Mouse (Mus musculus): ENCODE data around the gene Mpzl1. TPM values are rescaled to one million over a fixed set of nuclear protein-coding genes. Genes with fewer than 3 reads are reported as not detected.

Mpzl1 gene
- polyA plus RNA-seq, 1 experiment, result 42.0 TPM

GRCm38 (mm10) chr1:165655482-165655881 lies 21.1 kb upstream of the Mpzl1 start:
- H3K27me3 ChIP-seq (replicated peaks; ENCODE audit: control insufficient read depth, insufficient read depth, low read length), result no peaks in the 10 kb centered on the region
- no peak for DNase-seq
- no peak overlapping the region for H3K27ac ChIP-seq (ENCODE audit: insufficient read depth, low read depth, low read length)
- H3K4me1 ChIP-seq (ENCODE audit: control insufficient read depth, insufficient read depth, low read length), result no peaks in the 10 kb centered on the region
- no peak overlapping the region for H3K4me3 ChIP-seq (ENCODE audit: insufficient read depth, low read depth, low read length)
- WGBS, result 64% methylated on average over 14 of the region's 14 CpGs
- TF ChIP-seq POLR2A (IDR thresholded peaks at IDR 0.05; ENCODE audit: low read depth, low read length), result no peak
- no peak for TF ChIP-seq CTCF (conservative IDR thresholded peaks at IDR 0.05; ENCODE audit: insufficient read depth, insufficient read length, low read depth, low read length)
- H3K36me3 ChIP-seq (ENCODE audit: control insufficient read depth, insufficient read depth, low read length), result no peaks in the 10 kb centered on the region

GRCm38 (mm10) chr1:165655022-165655421 lies 20.7 kb upstream of the Mpzl1 start:
- no peak for TF ChIP-seq POLR2A (IDR thresholded peaks at IDR 0.05; ENCODE audit: low read depth, low read length)
- TF ChIP-seq CTCF (conservative IDR thresholded peaks at IDR 0.05; ENCODE audit: insufficient read depth, insufficient read length, low read depth, low read length), result peak; percentile 38; the same call in 1 of the 2 replicates
- WGBS, result 68% methylated on average over 6 of the region's 6 CpGs
- Histone ChIP-seq H3K36me3 (ENCODE audit: control insufficient read depth, insufficient read depth, low read length) (no peaks in the 10 kb centered on the region), H3K27me3 (replicated peaks; ENCODE audit: control insufficient read depth, insufficient read depth, low read length) (no peaks in the 10 kb centered on the region), H3K27ac (ENCODE audit: insufficient read depth, low read depth, low read length) (no peak overlapping the region), H3K4me1 (ENCODE audit: control insufficient read depth, insufficient read depth, low read length) (no peaks in the 10 kb centered on the region), H3K4me3 (ENCODE audit: insufficient read depth, low read depth, low read length) (no peak overlapping the region)
- DNase-seq, result no peak

- no peaks in the 10 kb centered on the region for H3K36me3 ChIP-seq (ENCODE audit: control insufficient read depth, insufficient read depth, low read length)
- no peak for TF ChIP-seq POLR2A (IDR thresholded peaks at IDR 0.05; ENCODE audit: low read depth, low read length)
- 0 out of 2 replicates have a peak, but pooled peaks have one; percentile 6 for TF ChIP-seq CTCF (conservative IDR thresholded peaks at IDR 0.05; ENCODE audit: insufficient read depth, insufficient read length, low read depth, low read length)
- peak; percentile 64 for DNase-seq
- no peak overlapping the region for H3K4me3 ChIP-seq (ENCODE audit: insufficient read depth, low read depth, low read length)
- no peak overlapping the region for H3K27ac ChIP-seq (ENCODE audit: insufficient read depth, low read depth, low read length)
- no peaks in the 10 kb centered on the region for H3K27me3 ChIP-seq (replicated peaks; ENCODE audit: control insufficient read depth, insufficient read depth, low read length)
- WGBS, result 77% methylated on average over 14 of the region's 14 CpGs
- H3K4me1 ChIP-seq (ENCODE audit: control insufficient read depth, insufficient read depth, low read length), result no peaks in the 10 kb centered on the region
Measured at GRCm38 (mm10) chr1:165653126-165653885, 19.0 kb upstream of the Mpzl1 start.

- 65% methylated on average over 2 of the region's 2 CpGs for WGBS
- Histone ChIP-seq H3K27ac (ENCODE audit: insufficient read depth, low read depth, low read length) (no peak overlapping the region), H3K36me3 (ENCODE audit: control insufficient read depth, insufficient read depth, low read length) (no peaks in the 10 kb centered on the region), H3K4me3 (ENCODE audit: insufficient read depth, low read depth, low read length) (no peak overlapping the region), H3K27me3 (replicated peaks; ENCODE audit: control insufficient read depth, insufficient read depth, low read length) (no peaks in the 10 kb centered on the region), H3K4me1 (ENCODE audit: control insufficient read depth, insufficient read depth, low read length) (no peaks in the 10 kb centered on the region)
- peak; percentile 58 for DNase-seq
- TF ChIP-seq POLR2A (IDR thresholded peaks at IDR 0.05; ENCODE audit: low read depth, low read length), result no peak
- no peak for TF ChIP-seq CTCF (conservative IDR thresholded peaks at IDR 0.05; ENCODE audit: insufficient read depth, insufficient read length, low read depth, low read length)
Measured at GRCm38 (mm10) chr1:165652507-165652906, 18.2 kb upstream of the Mpzl1 start.

DNA sequence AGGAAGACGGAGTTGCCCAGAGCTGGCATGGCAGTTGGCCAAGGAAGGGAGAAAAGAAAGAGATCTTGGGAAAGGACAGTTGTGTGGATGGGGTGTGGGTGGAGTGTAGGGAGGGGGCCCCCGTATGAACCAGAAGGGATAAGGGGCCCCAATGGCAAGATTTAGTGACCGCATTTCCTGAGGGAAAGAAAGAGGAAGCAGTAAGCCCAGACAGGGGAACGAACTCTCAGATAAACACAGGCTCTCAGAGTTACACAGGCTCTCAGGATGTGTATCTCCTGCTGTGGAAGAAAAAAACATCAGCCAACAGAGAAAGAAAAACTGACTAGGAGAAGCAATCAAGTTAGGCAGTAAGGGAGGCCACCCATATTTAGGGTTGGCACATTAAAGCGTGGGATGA lies 16.8 kb upstream of the Mpzl1 start:
- Histone ChIP-seq H3K27ac (ENCODE audit: insufficient read depth, low read depth, low read length) (no peak overlapping the region), H3K4me1 (ENCODE audit: control insufficient read depth, insufficient read depth, low read length) (no peaks in the 10 kb centered on the region), H3K27me3 (replicated peaks; ENCODE audit: control insufficient read depth, insufficient read depth, low read length) (no peaks in the 10 kb centered on the region), H3K4me3 (ENCODE audit: insufficient read depth, low read depth, low read length) (no peak overlapping the region), H3K36me3 (ENCODE audit: control insufficient read depth, insufficient read depth, low read length) (no peaks in the 10 kb centered on the region)
- no peak for TF ChIP-seq CTCF (conservative IDR thresholded peaks at IDR 0.05; ENCODE audit: insufficient read depth, insufficient read length, low read depth, low read length)
- TF ChIP-seq POLR2A (IDR thresholded peaks at IDR 0.05; ENCODE audit: low read depth, low read length), result no peak
- 66% methylated on average over 5 of the region's 5 CpGs for WGBS
- no peak for DNase-seq

DNA sequence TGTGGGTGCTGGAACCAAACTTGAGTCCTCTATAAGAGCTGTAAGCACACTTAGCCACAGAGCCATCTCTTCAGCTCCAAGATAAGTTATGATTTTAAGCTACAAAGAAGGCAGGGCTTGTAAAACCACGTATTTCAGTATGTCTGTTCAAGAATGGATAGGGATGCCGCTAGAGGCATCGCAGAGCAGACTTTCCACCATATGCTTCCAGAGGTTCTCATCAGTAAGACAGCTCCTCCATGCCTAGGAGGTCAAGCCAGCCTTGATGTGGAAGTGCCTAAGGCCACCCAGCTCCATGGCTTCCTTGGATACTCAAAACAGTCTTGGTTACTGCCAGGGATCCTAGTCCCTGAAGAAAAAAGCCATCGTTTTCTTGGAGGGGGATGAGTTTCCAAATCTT lies 10.8 kb upstream of the Mpzl1 start:
- TF ChIP-seq CTCF (conservative IDR thresholded peaks at IDR 0.05; ENCODE audit: insufficient read depth, insufficient read length, low read depth, low read length) (no peak), POLR2A (IDR thresholded peaks at IDR 0.05; ENCODE audit: low read depth, low read length) (no peak)
- no peak overlapping the region for H3K4me3 ChIP-seq (ENCODE audit: insufficient read depth, low read depth, low read length)
- no peak overlapping the region for H3K27ac ChIP-seq (ENCODE audit: insufficient read depth, low read depth, low read length)
- 71% methylated on average over 4 of the region's 4 CpGs for WGBS
- no peaks in the 10 kb centered on the region for H3K4me1 ChIP-seq (ENCODE audit: control insufficient read depth, insufficient read depth, low read length)
- DNase-seq, result no peak
- no peaks in the 10 kb centered on the region for H3K27me3 ChIP-seq (replicated peaks; ENCODE audit: control insufficient read depth, insufficient read depth, low read length)
- no peaks in the 10 kb centered on the region for H3K36me3 ChIP-seq (ENCODE audit: control insufficient read depth, insufficient read depth, low read length)

DNA sequence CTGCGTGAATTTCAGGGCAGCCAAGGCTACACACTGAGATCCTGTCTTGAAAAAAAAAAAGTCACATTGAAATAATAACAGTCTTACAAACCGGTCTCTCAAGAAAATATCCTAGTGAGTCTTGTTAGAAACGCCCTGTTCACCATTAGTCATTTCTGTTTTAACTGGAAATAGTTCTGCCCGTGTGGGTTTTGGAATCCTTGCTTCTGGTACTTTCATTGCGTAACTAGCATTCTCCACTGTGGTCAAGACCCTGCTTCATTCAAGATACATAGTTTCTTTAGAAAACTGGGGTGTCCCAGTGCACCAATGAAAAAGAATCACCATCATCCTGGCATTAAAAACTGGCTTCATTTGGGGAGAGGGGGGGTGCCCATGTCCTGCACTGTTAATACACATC lies 9.4 kb upstream of the Mpzl1 start:
- no peaks in the 10 kb centered on the region for H3K4me1 ChIP-seq (ENCODE audit: control insufficient read depth, insufficient read depth, low read length)
- no peak overlapping the region for H3K4me3 ChIP-seq (ENCODE audit: insufficient read depth, low read depth, low read length)
- H3K27ac ChIP-seq (ENCODE audit: insufficient read depth, low read depth, low read length), result no peak overlapping the region
- DNase-seq, result no peak
- no peaks in the 10 kb centered on the region for H3K27me3 ChIP-seq (replicated peaks; ENCODE audit: control insufficient read depth, insufficient read depth, low read length)
- WGBS, result 51% methylated on average over 5 of the region's 5 CpGs
- TF ChIP-seq POLR2A (IDR thresholded peaks at IDR 0.05; ENCODE audit: low read depth, low read length) (no peak), CTCF (conservative IDR thresholded peaks at IDR 0.05; ENCODE audit: insufficient read depth, insufficient read length, low read depth, low read length) (no peak)
- H3K36me3 ChIP-seq (ENCODE audit: control insufficient read depth, insufficient read depth, low read length), result no peaks in the 10 kb centered on the region

All from kidney, adult 2 months (tissue).